Mouse (Mus musculus) erythroblast, embryonic 14.5 days (primary cell): ENCODE data around the gene Gpr107.

Experiments used
- GATA1 ChIP-seq: IDR thresholded peaks from 2 replicates; pipeline ENCODE4 v1.6.1; 2012; ENCODE audit warnings: low read length, inconsistent platforms, mixed read lengths
- TAL1 ChIP-seq: IDR thresholded peaks from 3 replicates; pipeline ENCODE4 v1.6.1; 2012; ENCODE audit warnings: low read length, inconsistent platforms, mixed read lengths

- no peak for TF ChIP-seq GATA1
- TF ChIP-seq TAL1, result no peak
Measured at GRCm38 (mm10) chr2:31189654-31190053, 37.5 kb downstream of the Gpr107 start.
